Mouse (Mus musculus): Measurements from ENCODE around the gene Itga2. TPM values are rescaled to one million over a fixed set of nuclear protein-coding genes. Genes with fewer than 3 reads are reported as not detected.

Gene Itga2
- polyA plus RNA-seq, 1 experiment from 2014 or later: 1.4 TPM

DNA sequence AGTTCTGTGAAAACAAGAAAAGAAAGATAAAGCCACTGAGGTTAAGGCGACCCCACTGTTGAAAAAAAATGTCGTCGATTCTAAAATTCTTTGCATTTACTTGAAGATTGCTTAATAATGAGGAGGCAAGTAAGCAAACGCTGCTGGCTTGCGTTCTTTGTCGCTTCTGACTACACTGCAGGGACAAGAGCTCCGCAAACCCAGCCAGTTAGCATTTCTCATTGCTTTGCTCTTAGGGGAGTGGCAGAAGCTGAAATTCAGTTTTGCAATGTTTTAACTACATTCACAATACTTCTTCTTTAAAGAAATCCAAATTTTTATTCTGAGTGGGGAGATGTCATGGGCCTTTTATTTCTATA, 75.7 kb downstream of the Itga2 start:
- H3K4me1 ChIP-seq (ENCODE audit: control insufficient read depth, insufficient read depth, low read length): 0 out of 2 replicates have a peak, but pooled peaks cover 3% of the 10 kb centered on the region
- H3K9me3 ChIP-seq (replicated peaks; ENCODE audit: control insufficient read depth, low read length, poor library complexity, severe bottlenecking): no peaks in the 10 kb centered on the region
- whole genome bisulfite sequencing: 24% methylated on average over 7 of the region's 7 CpGs
- H3K9ac ChIP-seq (ENCODE audit: low read depth, low read length): no peak overlapping the region
- H3K27ac ChIP-seq (ENCODE audit: low read length): no peak overlapping the region
- no peaks in the 10 kb centered on the region for H3K27me3 ChIP-seq (ENCODE audit: control insufficient read depth, insufficient read depth, low read depth, low read length)
- H3K4me2 ChIP-seq (ENCODE audit: low read length): peak overlapping the region; percentile 40
- no peak for ATAC-seq
- H3K4me3 ChIP-seq (ENCODE audit: low read depth, low read length): no peak overlapping the region
- no peaks in the 10 kb centered on the region for H3K36me3 ChIP-seq (ENCODE audit: control insufficient read depth, insufficient read depth, low read length)

GRCm38 (mm10) chr13:114855573-114856268, 76.2 kb downstream of the Itga2 start:
- Histone ChIP-seq H3K36me3 (ENCODE audit: control insufficient read depth, insufficient read depth, low read length) (no peaks in the 10 kb centered on the region), H3K4me2 (ENCODE audit: low read length) (peak overlapping the region; percentile 40), H3K27me3 (ENCODE audit: control insufficient read depth, insufficient read depth, low read depth, low read length) (no peaks in the 10 kb centered on the region), H3K4me3 (ENCODE audit: low read depth, low read length) (peak overlapping the region; percentile 13; the same call in 1 of the 2 replicates), H3K4me1 (ENCODE audit: control insufficient read depth, insufficient read depth, low read length) (0 out of 2 replicates have a peak, but pooled peaks cover 3% of the 10 kb centered on the region), H3K27ac (ENCODE audit: low read length) (no peak overlapping the region), H3K9ac (ENCODE audit: low read depth, low read length) (no peak overlapping the region), H3K9me3 (replicated peaks; ENCODE audit: control insufficient read depth, low read length, poor library complexity, severe bottlenecking) (no peaks in the 10 kb centered on the region)
- WGBS: 14% methylated on average over 15 of the region's 15 CpGs
- 0 out of 2 replicates have a peak, but pooled peaks have one; percentile 51 for ATAC-seq

DNA sequence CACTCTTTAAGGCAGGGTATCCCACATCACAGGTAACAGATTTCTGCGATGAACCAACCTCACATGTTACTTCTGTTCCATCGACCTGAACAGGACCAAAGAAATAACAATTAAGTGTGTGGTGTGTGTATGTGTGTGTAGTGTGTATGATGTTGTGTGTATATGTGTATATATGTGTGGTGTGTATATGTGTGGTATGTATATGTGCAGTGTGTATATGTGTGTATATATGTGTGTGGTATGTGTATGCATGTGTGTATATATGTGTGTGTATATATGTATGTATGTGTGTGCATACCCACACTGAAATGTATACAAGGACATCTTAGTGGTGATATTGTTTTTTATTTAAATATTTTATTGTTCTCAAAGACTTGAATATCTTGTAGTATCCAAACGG, 77.5 kb downstream of the Itga2 start:
- ATAC-seq: no peak
- Histone ChIP-seq H3K4me2 (ENCODE audit: low read length) (no peak overlapping the region), H3K9ac (ENCODE audit: low read depth, low read length) (no peak overlapping the region), H3K4me1 (ENCODE audit: control insufficient read depth, insufficient read depth, low read length) (0 out of 2 replicates have a peak, but pooled peaks cover 3% of the 10 kb centered on the region), H3K27me3 (ENCODE audit: control insufficient read depth, insufficient read depth, low read depth, low read length) (no peaks in the 10 kb centered on the region), H3K9me3 (replicated peaks; ENCODE audit: control insufficient read depth, low read length, poor library complexity, severe bottlenecking) (no peaks in the 10 kb centered on the region), H3K27ac (ENCODE audit: low read length) (no peak overlapping the region), H3K36me3 (ENCODE audit: control insufficient read depth, insufficient read depth, low read length) (no peaks in the 10 kb centered on the region), H3K4me3 (ENCODE audit: low read depth, low read length) (no peak overlapping the region)
- 95% methylated on average over 3 of the region's 3 CpGs for WGBS

DNA sequence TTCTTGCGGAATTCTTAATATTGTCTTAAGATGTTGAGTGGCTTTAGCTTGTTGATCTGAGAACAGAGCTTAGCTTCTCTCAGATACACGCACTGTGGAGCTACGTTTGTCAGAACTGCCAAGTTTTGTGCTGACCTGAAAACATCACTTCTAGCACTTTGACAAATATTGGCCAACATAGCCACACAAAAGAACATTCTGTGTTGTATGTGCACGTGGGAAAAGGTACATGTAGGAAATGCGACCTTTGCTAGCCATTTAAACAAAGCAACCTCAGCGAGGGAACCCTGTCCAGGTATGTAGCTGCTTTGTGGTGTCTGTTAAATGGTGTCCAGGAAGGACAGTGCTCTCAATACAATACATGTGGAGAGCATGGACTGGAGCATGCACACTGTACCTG, 77.9 kb downstream of the Itga2 start:
- no peak for ATAC-seq

GRCm38 (mm10) chr13:114853152-114853551, 78.7 kb downstream of the Itga2 start:
- no peak overlapping the region for H3K4me2 ChIP-seq (ENCODE audit: low read length)
- no peak for ATAC-seq
- H3K9me3 ChIP-seq (replicated peaks; ENCODE audit: control insufficient read depth, low read length, poor library complexity, severe bottlenecking): no peaks in the 10 kb centered on the region
- H3K9ac ChIP-seq (ENCODE audit: low read depth, low read length): no peak overlapping the region
- 0 out of 2 replicates have a peak, but pooled peaks cover 3% of the 10 kb centered on the region for H3K4me1 ChIP-seq (ENCODE audit: control insufficient read depth, insufficient read depth, low read length)
- no peak overlapping the region for H3K4me3 ChIP-seq (ENCODE audit: low read depth, low read length)
- no peaks in the 10 kb centered on the region for H3K36me3 ChIP-seq (ENCODE audit: control insufficient read depth, insufficient read depth, low read length)
- 91% methylated on average over 2 of the region's 2 CpGs for WGBS
- no peak overlapping the region for H3K27ac ChIP-seq (ENCODE audit: low read length)
- no peaks in the 10 kb centered on the region for H3K27me3 ChIP-seq (ENCODE audit: control insufficient read depth, insufficient read depth, low read depth, low read length)

More for the DNA sequence above, 77.9 kb downstream of the Itga2 start:
- H3K9ac ChIP-seq (ENCODE audit: low read depth, low read length): no peak overlapping the region
- no peaks in the 10 kb centered on the region for H3K9me3 ChIP-seq (replicated peaks; ENCODE audit: control insufficient read depth, low read length, poor library complexity, severe bottlenecking)
- H3K36me3 ChIP-seq (ENCODE audit: control insufficient read depth, insufficient read depth, low read length): no peaks in the 10 kb centered on the region
- H3K4me3 ChIP-seq (ENCODE audit: low read depth, low read length): no peak overlapping the region
- WGBS: 93% methylated on average over 6 of the region's 6 CpGs
- no peaks in the 10 kb centered on the region for H3K27me3 ChIP-seq (ENCODE audit: control insufficient read depth, insufficient read depth, low read depth, low read length)
- H3K4me2 ChIP-seq (ENCODE audit: low read length): no peak overlapping the region
- H3K27ac ChIP-seq (ENCODE audit: low read length): no peak overlapping the region
- 0 out of 2 replicates have a peak, but pooled peaks cover 3% of the 10 kb centered on the region for H3K4me1 ChIP-seq (ENCODE audit: control insufficient read depth, insufficient read depth, low read length)

- Histone ChIP-seq H3K4me3 (ENCODE audit: low read depth, low read length) (no peak overlapping the region), H3K27me3 (ENCODE audit: control insufficient read depth, insufficient read depth, low read depth, low read length) (no peaks in the 10 kb centered on the region), H3K9ac (ENCODE audit: low read depth, low read length) (no peak overlapping the region), H3K9me3 (replicated peaks; ENCODE audit: control insufficient read depth, low read length, poor library complexity, severe bottlenecking) (no peaks in the 10 kb centered on the region), H3K27ac (ENCODE audit: low read length) (no peak overlapping the region), H3K4me2 (ENCODE audit: low read length) (no peak overlapping the region), H3K36me3 (ENCODE audit: control insufficient read depth, insufficient read depth, low read length) (no peaks in the 10 kb centered on the region), H3K4me1 (ENCODE audit: control insufficient read depth, insufficient read depth, low read length) (0 out of 2 replicates have a peak, but pooled peaks cover 3% of the 10 kb centered on the region)
- ATAC-seq: no peak
- WGBS: 88% methylated on average over 6 of the region's 6 CpGs
Observed at GRCm38 (mm10) chr13:114852264-114853111, 79.4 kb downstream of the Itga2 start.

GRCm38 (mm10) chr13:114848945-114849344, 83.0 kb downstream of the Itga2 start:
- Histone ChIP-seq H3K36me3 (ENCODE audit: control insufficient read depth, insufficient read depth, low read length) (no peaks in the 10 kb centered on the region), H3K9me3 (replicated peaks; ENCODE audit: control insufficient read depth, low read length, poor library complexity, severe bottlenecking) (no peaks in the 10 kb centered on the region), H3K4me3 (ENCODE audit: low read depth, low read length) (no peak overlapping the region), H3K4me1 (ENCODE audit: control insufficient read depth, insufficient read depth, low read length) (no peaks in the 10 kb centered on the region), H3K4me2 (ENCODE audit: low read length) (no peak overlapping the region), H3K27me3 (ENCODE audit: control insufficient read depth, insufficient read depth, low read depth, low read length) (no peaks in the 10 kb centered on the region), H3K9ac (ENCODE audit: low read depth, low read length) (no peak overlapping the region), H3K27ac (ENCODE audit: low read length) (no peak overlapping the region)
- ATAC-seq: no peak
- 62% methylated on average over 3 of the region's 3 CpGs for WGBS

DNA sequence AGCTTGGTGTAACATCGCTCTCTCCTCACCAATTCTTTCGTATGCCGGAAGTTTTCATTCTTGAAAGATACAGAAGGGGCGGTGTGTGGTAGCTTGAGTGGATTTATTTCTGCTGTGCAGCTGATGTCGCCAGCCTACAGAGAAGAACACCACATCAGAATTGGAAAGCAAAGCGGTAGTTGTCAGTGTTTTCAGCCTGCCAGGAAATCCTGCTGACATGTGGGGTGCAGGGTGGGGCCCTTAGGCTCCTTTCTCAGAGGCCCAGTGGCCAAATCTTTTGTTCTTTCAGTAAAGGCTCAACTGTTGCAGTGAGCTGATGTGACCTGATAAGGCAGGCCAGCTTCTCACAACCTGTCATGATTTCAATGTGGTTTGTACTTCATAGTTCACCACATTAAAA, 86.1 kb downstream of the Itga2 start:
- 83% methylated on average over 6 of the region's 6 CpGs for WGBS

GRCm38 (mm10) chr13:114843318-114843717, 88.6 kb downstream of the Itga2 start:
- 83% methylated on average over 1 of the region's 1 CpGs for WGBS
- no peaks in the 10 kb centered on the region for H3K36me3 ChIP-seq (ENCODE audit: control insufficient read depth, insufficient read depth, low read length)
- no peak for ATAC-seq
- H3K9ac ChIP-seq (ENCODE audit: low read depth, low read length): no peak overlapping the region
- H3K9me3 ChIP-seq (replicated peaks; ENCODE audit: control insufficient read depth, low read length, poor library complexity, severe bottlenecking): no peaks in the 10 kb centered on the region
- no peak overlapping the region for H3K4me3 ChIP-seq (ENCODE audit: low read depth, low read length)
- no peaks in the 10 kb centered on the region; the same call in 1 of the 2 replicates for H3K4me1 ChIP-seq (ENCODE audit: control insufficient read depth, insufficient read depth, low read length)
- H3K27ac ChIP-seq (ENCODE audit: low read length): no peak overlapping the region
- no peaks in the 10 kb centered on the region for H3K27me3 ChIP-seq (ENCODE audit: control insufficient read depth, insufficient read depth, low read depth, low read length)
- H3K4me2 ChIP-seq (ENCODE audit: low read length): no peak overlapping the region

More for the DNA sequence above, 86.1 kb downstream of the Itga2 start:
- Histone ChIP-seq H3K27me3 (ENCODE audit: control insufficient read depth, insufficient read depth, low read depth, low read length) (no peaks in the 10 kb centered on the region), H3K27ac (ENCODE audit: low read length) (no peak overlapping the region), H3K4me1 (ENCODE audit: control insufficient read depth, insufficient read depth, low read length) (no peaks in the 10 kb centered on the region), H3K9ac (ENCODE audit: low read depth, low read length) (no peak overlapping the region), H3K9me3 (replicated peaks; ENCODE audit: control insufficient read depth, low read length, poor library complexity, severe bottlenecking) (no peaks in the 10 kb centered on the region), H3K36me3 (ENCODE audit: control insufficient read depth, insufficient read depth, low read length) (no peaks in the 10 kb centered on the region), H3K4me3 (ENCODE audit: low read depth, low read length) (no peak overlapping the region), H3K4me2 (ENCODE audit: low read length) (no peak overlapping the region)
- ATAC-seq: no peak

Data from midbrain, embryonic 16.5 days (tissue).